Comparison of ENCODE assay signal across 20 mouse cellular contexts in genomic region chr9:57614786-57615185, GRCm38 (mm10). TPM values are rescaled to one million over a fixed set of nuclear protein-coding genes. Genes with fewer than 3 reads are reported as not detected.
"Had no signal": no experiment of that assay in that cellular context is flagged by ENCODE, and none has a peak within 500 bp of the region (broad histone marks: within the 10 kb centered on the region; RNA-seq: fewer than 3 reads in every experiment).

No protein-coding gene starts in this region.

- H3K27ac ChIP-seq: limb, embryonic 15.5 days; liver, embryonic 12.5 days; midbrain, embryonic 12.5 days had no signal

- H3K36me3 ChIP-seq: limb, embryonic 15.5 days; liver, embryonic 12.5 days; midbrain, embryonic 12.5 days had no signal

- H3K4me3 ChIP-seq: limb, embryonic 15.5 days; liver, embryonic 12.5 days; midbrain, embryonic 12.5 days had no signal

- H3K9ac ChIP-seq: limb, embryonic 15.5 days; liver, embryonic 12.5 days; lung, embryonic 14.5 days; midbrain, embryonic 12.5 days had no signal

- H3K4me2 ChIP-seq: limb, embryonic 15.5 days; liver, embryonic 12.5 days; lung, embryonic 14.5 days; midbrain, embryonic 12.5 days had no signal

- H3K9me3 ChIP-seq: limb, embryonic 15.5 days; liver, embryonic 12.5 days; midbrain, embryonic 12.5 days had no signal

- DNase-seq: kidney, postnatal 14 days; layer of hippocampus, adult 9-11 months; layer of hippocampus, postnatal 36 days; lung, embryonic 14.5 days; lung, postnatal 14 days; right cerebral cortex, adult 18-20 months; thymus, adult 18-20 months; thymus, postnatal 14 days had no signal

- H3K4me1 ChIP-seq: limb, embryonic 15.5 days had no signal

- ATAC-seq: liver, embryonic 12.5 days; midbrain, embryonic 16.5 days had no signal

- H3K27me3 ChIP-seq: limb, embryonic 15.5 days; midbrain, embryonic 12.5 days had no signal

RNA-seq across cellular contexts. Expression of gene Lman1l, which starts 5.8 kb away (rescaled TPM):
- total RNA-seq: layer of hippocampus, postnatal 36 days; left cerebral cortex, adult 8-10 months; left cerebral cortex, postnatal 25 days; megakaryocyte-erythroid progenitor cell, adult 5-6 weeks had no signal
- polyA plus RNA-seq: kidney, embryonic 14.5 days; limb, embryonic 11.5 days; limb, embryonic 15.5 days; liver, embryonic 12.5 days; liver, embryonic 16.5 days; lung, embryonic 14.5 days; midbrain, embryonic 16.5 days; neural tube, embryonic 14.5 days; stomach, embryonic 14.5 days had no signal

RNA-seq across cellular contexts. Expression of gene Cplx3, which starts 8.7 kb away (rescaled TPM):
- total RNA-seq: megakaryocyte-erythroid progenitor cell, adult 5-6 weeks had no signal
- polyA plus RNA-seq: kidney, embryonic 14.5 days; limb, embryonic 11.5 days; limb, embryonic 15.5 days; liver, embryonic 12.5 days; liver, embryonic 16.5 days; lung, embryonic 14.5 days; stomach, embryonic 14.5 days had no signal
